Mouse (Mus musculus): ENCODE measurements around the gene Ntng2.

GRCm38 (mm10) chr2:29237623-29238022 lies 15.2 kb downstream of the Ntng2 start:
- TF ChIP-seq CTCF (IDR thresholded peaks at IDR 0.05; ENCODE audit: extremely low read depth, insufficient read depth, low read length) (peak; percentile 78), POLR2A (IDR thresholded peaks at IDR 0.05; ENCODE audit: extremely low read depth, insufficient read depth, low read length) (no peak)

Measured in cortical plate, adult 2 months (tissue).